Mouse (Mus musculus): ENCODE measurements around the gene Tgfbi.

- no peak for TF ChIP-seq MAX (IDR thresholded peaks at IDR 0.05; ENCODE audit: low read depth)
- no peak for TF ChIP-seq MYOD1 (IDR thresholded peaks at IDR 0.05; ENCODE audit: control insufficient read depth in 1 of 3, insufficient read length in 2 of 3, low read depth in 2 of 3)
- no peak for TF ChIP-seq E2F4 (IDR thresholded peaks at IDR 0.05; ENCODE audit: insufficient read depth)
- no peak for TF ChIP-seq POLR2A (IDR thresholded peaks at IDR 0.05; ENCODE audit: insufficient read length, low read depth)
- no peak for TF ChIP-seq POLR2AphosphoS2 (IDR thresholded peaks at IDR 0.05; ENCODE audit: insufficient read length, low read depth)
- TF ChIP-seq SRF (IDR thresholded peaks at IDR 0.05; ENCODE audit: control insufficient read depth, insufficient read length, low read depth), result no peak
- TF ChIP-seq MYOG (IDR thresholded peaks at IDR 0.05; ENCODE audit: control insufficient read depth in 1 of 3, insufficient read depth in 1 of 3, insufficient read length in 2 of 3, low read depth in 2 of 3), result no peak
- TF ChIP-seq USF1 (IDR thresholded peaks at IDR 0.05; ENCODE audit: low read depth), result no peak
- no peak for TF ChIP-seq TCF3 (IDR thresholded peaks at IDR 0.05; ENCODE audit: insufficient read length, low read depth)
- no peak for TF ChIP-seq CEBPB (IDR thresholded peaks at IDR 0.05; ENCODE audit: insufficient read depth, poor library complexity, severe bottlenecking)
Observed at GRCm38 (mm10) chr13:56681924-56682323, 72.6 kb downstream of the Tgfbi start.

Measured in myocyte (in vitro differentiated cells).